ENCODE assay signal across 21 mouse cellular contexts in genomic region chr17:79345001-79345709, GRCm38 (mm10). TPM values are rescaled to one million over a fixed set of nuclear protein-coding genes. Genes with fewer than 3 reads are reported as not detected.
A peak's percentile ranks its signal among the peaks of the same experiment; 100 is the strongest.
DNase-seq lines count a peak whose midpoint lies in the region; ATAC-seq and TF ChIP-seq lines count a peak whose summit lies in the region.
"Had no signal": no experiment of that assay in that cellular context is flagged by ENCODE, and none has a peak within 500 bp of the region (broad histone marks: within the 10 kb centered on the region; RNA-seq: fewer than 3 reads in every experiment).

No protein-coding gene starts in this region.

- WGBS in kidney, embryonic 14.5 days = 81% methylated on average over 25 of the region's 25 CpGs
- WGBS in liver, embryonic 14.5 days (ENCODE audit: insufficient replicate concordance) = 90% methylated on average over 25 of the region's 25 CpGs

- intact Hi-C loops in heart, postnatal 14 days (cut with DNase I) = no loop called here
- intact Hi-C loops in left cerebral cortex, postnatal 36 days (cut with DNase I) = no loop called here

- peak; percentile 77 for DNase-seq in heart, adult 8-10 months (ENCODE audit: low spot score)
- no peak for DNase-seq in heart, postnatal 14 days
- DNase-seq in kidney, postnatal 14 days = peak; percentile 37
- DNase-seq in liver, embryonic 14.5 days (ENCODE audit: low read depth in 3 of 3, low spot score in 3 of 3) = no peak
- DNase-seq in left cerebral cortex, postnatal 36 days (ENCODE audit: low spot score in 2 of 2) = no peak
- DNase-seq: cerebellum, postnatal 25 days; left cerebral cortex, postnatal 4 days; lung, embryonic 14.5 days; right cerebral cortex, adult 18-20 months; thymus, postnatal 36 days had no signal

- no peaks in the 10 kb centered on the region for H3K27me3 ChIP-seq in kidney, embryonic 14.5 days (ENCODE audit: control insufficient read depth, insufficient read depth, low read length)
- no peaks in the 10 kb centered on the region for H3K27me3 ChIP-seq in C2C12 (ENCODE audit: control insufficient read depth, insufficient read depth, insufficient read length)
- no peaks in the 10 kb centered on the region for H3K27me3 ChIP-seq in liver, embryonic 14.5 days (ENCODE audit: control insufficient read depth, insufficient read depth, low read length)
- H3K27me3 ChIP-seq: forebrain, embryonic 15.5 days; heart, embryonic 13.5 days; hindbrain, embryonic 15.5 days; midbrain, embryonic 12.5 days had no signal

- no peaks in the 10 kb centered on the region for H3K9me3 ChIP-seq in kidney, embryonic 14.5 days (ENCODE audit: control insufficient read depth, low read length)
- H3K9me3 ChIP-seq in liver, embryonic 14.5 days (ENCODE audit: control insufficient read depth, low read length) = no peaks in the 10 kb centered on the region
- H3K9me3 ChIP-seq: embryonic facial prominence, embryonic 10.5 days; forebrain, embryonic 15.5 days; heart, embryonic 13.5 days; hindbrain, embryonic 15.5 days; midbrain, embryonic 12.5 days had no signal

- H3K4me3 ChIP-seq in kidney, embryonic 14.5 days (ENCODE audit: low read length) = no peak overlapping the region
- no peak overlapping the region for H3K4me3 ChIP-seq in C2C12 (ENCODE audit: insufficient read depth, poor library complexity, severe bottlenecking)
- peak overlapping the region in 1 of 2 experiments; percentile 10; a peak in 1 of 4 replicates for H3K4me3 ChIP-seq in liver, embryonic 14.5 days (ENCODE audit: insufficient read depth in 1 of 2, low read depth in 2 of 2, low read length in 2 of 2)
- H3K4me3 ChIP-seq: embryonic facial prominence, embryonic 10.5 days; erythroblast, embryonic 14.5 days; forebrain, embryonic 15.5 days; heart, embryonic 13.5 days; hindbrain, embryonic 15.5 days; midbrain, embryonic 12.5 days had no signal

- no peak for TF ChIP-seq EP300 in liver, embryonic 14.5 days (IDR thresholded peaks at IDR 0.05; ENCODE audit: low read depth)

- no peaks in the 10 kb centered on the region for H3K4me1 ChIP-seq in kidney, embryonic 14.5 days (ENCODE audit: control insufficient read depth, insufficient read depth, low read length)
- peaks cover 55 to 60% of the 10 kb centered on the region in 2 experiments for H3K4me1 ChIP-seq in liver, embryonic 14.5 days (replicated peaks; ENCODE audit: control insufficient read depth in 2 of 2, insufficient read depth in 2 of 2, low read length in 1 of 2)

- ATAC-seq in kidney, embryonic 14.5 days (ENCODE audit: low FRiP score, low TSS enrichment) = no peak
- ATAC-seq in liver, embryonic 14.5 days (ENCODE audit: insufficient read depth) = no peak
- ATAC-seq: activated CD4-positive, CD25-positive, alpha-beta regulatory T cell, adult 4 months; CD4-positive, CD25-positive, alpha-beta regulatory T cell, adult 4 months; forebrain, embryonic 15.5 days had no signal

- H3K4me2 ChIP-seq in kidney, embryonic 14.5 days (replicated peaks; ENCODE audit: low read depth, low read length) = no peak overlapping the region
- peak overlapping the region; percentile 64 for H3K4me2 ChIP-seq in liver, embryonic 14.5 days (ENCODE audit: low read depth)
- H3K4me2 ChIP-seq: forebrain, embryonic 15.5 days; heart, embryonic 13.5 days; hindbrain, embryonic 15.5 days; lung, embryonic 14.5 days; midbrain, embryonic 12.5 days had no signal

- H3K79me3 ChIP-seq in C2C12 (ENCODE audit: low read depth) = peaks cover 83% of the 10 kb centered on the region

- H3K79me2 ChIP-seq in C2C12 (ENCODE audit: control insufficient read depth, insufficient read depth) = peaks cover 99% of the 10 kb centered on the region

- no peak for TF ChIP-seq CTCF in C2C12 (IDR thresholded peaks at IDR 0.05; ENCODE audit: control insufficient read depth, insufficient read depth, insufficient read length)
- TF ChIP-seq CTCF in liver, embryonic 14.5 days (IDR thresholded peaks at IDR 0.05; ENCODE audit: low read depth) = no peak

- no peak overlapping the region for H3ac ChIP-seq in C2C12 (ENCODE audit: control insufficient read depth, insufficient read length, low read depth)

- H3K36me3 ChIP-seq in kidney, embryonic 14.5 days (ENCODE audit: control insufficient read depth, insufficient read depth, low read length) = no peaks in the 10 kb centered on the region
- H3K36me3 ChIP-seq in C2C12 (ENCODE audit: control insufficient read depth, insufficient read depth) = peaks cover 52% of the 10 kb centered on the region
- H3K36me3 ChIP-seq in liver, embryonic 14.5 days (replicated peaks; ENCODE audit: control insufficient read depth, insufficient read depth, low read depth) = peaks cover 74% of the 10 kb centered on the region
- H3K36me3 ChIP-seq: embryonic facial prominence, embryonic 10.5 days; forebrain, embryonic 15.5 days; midbrain, embryonic 12.5 days had no signal

- H3K9ac ChIP-seq in kidney, embryonic 14.5 days (ENCODE audit: low read depth, low read length) = no peak overlapping the region
- H3K9ac ChIP-seq in liver, embryonic 14.5 days (replicated peaks) = no peak overlapping the region
- H3K9ac ChIP-seq: forebrain, embryonic 15.5 days; heart, embryonic 13.5 days; hindbrain, embryonic 15.5 days; lung, embryonic 14.5 days; midbrain, embryonic 12.5 days had no signal

- H3K27ac ChIP-seq in kidney, embryonic 14.5 days (ENCODE audit: low read depth, low read length) = no peak overlapping the region
- no peak overlapping the region for H3K27ac ChIP-seq in liver, embryonic 14.5 days
- H3K27ac ChIP-seq: embryonic facial prominence, embryonic 10.5 days; forebrain, embryonic 15.5 days; heart, embryonic 13.5 days; hindbrain, embryonic 15.5 days; macrophage; midbrain, embryonic 12.5 days had no signal

TF ChIP-seq in C2C12, 6 proteins besides CTCF, POLR2A, EP300 and RAD21:
- peak; percentile 59 for TF ChIP-seq USF1 (IDR thresholded peaks at IDR 0.05; ENCODE audit: low read depth)
- no peak for TF ChIP-seq FOSL1 (IDR thresholded peaks at IDR 0.05; ENCODE audit: insufficient read depth, low read length, poor library complexity, severe bottlenecking)

RNA-seq across cellular contexts. Expression of gene Cdc42ep3, which starts 9.7 kb away (rescaled TPM):
- 10 to 100 TPM; 26.6 to 36.4 (median 30.3) TPM for total RNA-seq in heart, adult 8-10 months (2022)
- 10 to 100 TPM; 28.3 to 36.2 TPM for total RNA-seq in heart, postnatal 14 days (2021)
- 35.6 and 38.2 TPM in 2 replicates for polyA plus RNA-seq in kidney, embryonic 14.5 days (2014; fragmentation: Nextera tagmentation; extraction: Ambion mirVana)
- 32.5 TPM for polyA plus RNA-seq in C2C12 (2012; fragmentation: generic; extraction: Trizol)
- polyA plus RNA-seq in liver, embryonic 14.5 days (2012; rRNA removed) = 12.5 and 17.2 TPM in 2 replicates
- polyA plus RNA-seq in liver, embryonic 14.5 days (2014; fragmentation: Nextera tagmentation; extraction: Ambion mirVana) = 52.5 and 57.5 TPM in 2 replicates
- 10 to 100 TPM; 17.3 to 19.5 TPM for total RNA-seq in left cerebral cortex, postnatal 36 days (2021)

Comparison
In these comparisons a context has a peak if more than half of its experiments do, and no peak if none do; other contexts are left out.
1. DNase-seq: peak in heart, adult 8-10 months (single experiment) and kidney, postnatal 14 days (single experiment); none in heart, postnatal 14 days (0 of 2), liver, embryonic 14.5 days (0 of 3) and left cerebral cortex, postnatal 36 days (0 of 2).